Mouse (Mus musculus): ENCODE data around the gene Zc3h15. TPM values are rescaled to one million over a fixed set of nuclear protein-coding genes. Genes with fewer than 3 reads are reported as not detected.
"Not testable (repeated sequence)": the region's sequence is repeated elsewhere in the genome, so short reads cannot be mapped to it uniquely, and the experiment has no call there.

Gene Zc3h15
- total RNA-seq, 2 experiments from 2014 or later: 131 to 133 TPM

DNA sequence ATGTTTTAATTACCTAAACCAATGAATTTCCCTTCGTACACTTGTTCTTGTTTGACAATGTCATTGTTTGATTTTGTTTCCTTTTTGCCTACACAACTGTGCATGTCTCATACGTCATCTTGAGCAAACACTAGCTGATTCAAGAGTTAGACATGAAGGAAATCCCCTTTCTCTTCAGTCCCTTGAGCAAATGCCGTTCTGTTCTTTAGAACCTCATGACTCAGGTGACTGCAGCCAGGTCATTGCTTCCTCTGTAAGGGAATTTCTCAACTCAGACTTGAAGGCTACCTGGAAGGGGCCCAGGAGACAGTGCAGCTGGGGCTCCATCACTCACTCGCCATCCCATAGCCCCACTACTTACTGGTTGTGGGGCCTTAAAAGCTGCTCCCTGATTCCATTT lies 56.4 kb downstream of the Zc3h15 start:
- intact Hi-C loops (cut with DNase I): no loop called here
- DNase-seq (ENCODE audit: low spot score in 2 of 2): no peak

DNA sequence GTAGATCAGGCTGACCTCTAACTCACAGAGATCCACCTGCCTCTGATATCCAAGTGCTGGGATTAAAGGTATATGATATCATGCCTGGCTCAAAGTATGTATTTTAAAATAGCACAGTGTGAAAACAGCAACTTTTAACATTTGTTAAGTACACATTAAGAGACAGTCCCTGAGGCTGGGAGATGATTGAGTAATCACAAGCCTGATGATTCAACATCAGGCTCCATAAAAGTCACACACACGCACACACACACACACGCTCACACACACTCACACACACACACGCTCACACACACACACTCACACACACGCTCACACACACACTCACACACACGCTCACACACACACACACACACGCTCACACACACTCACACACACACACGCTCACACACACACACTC lies 58.2 kb downstream of the Zc3h15 start:
- no peak for DNase-seq (ENCODE audit: low spot score in 2 of 2)
- intact Hi-C loops (cut with DNase I): loop anchor here (2.0 kb wide), 1 partner anchor 20 kb away; no protein-coding TSS in a partner anchor

DNA sequence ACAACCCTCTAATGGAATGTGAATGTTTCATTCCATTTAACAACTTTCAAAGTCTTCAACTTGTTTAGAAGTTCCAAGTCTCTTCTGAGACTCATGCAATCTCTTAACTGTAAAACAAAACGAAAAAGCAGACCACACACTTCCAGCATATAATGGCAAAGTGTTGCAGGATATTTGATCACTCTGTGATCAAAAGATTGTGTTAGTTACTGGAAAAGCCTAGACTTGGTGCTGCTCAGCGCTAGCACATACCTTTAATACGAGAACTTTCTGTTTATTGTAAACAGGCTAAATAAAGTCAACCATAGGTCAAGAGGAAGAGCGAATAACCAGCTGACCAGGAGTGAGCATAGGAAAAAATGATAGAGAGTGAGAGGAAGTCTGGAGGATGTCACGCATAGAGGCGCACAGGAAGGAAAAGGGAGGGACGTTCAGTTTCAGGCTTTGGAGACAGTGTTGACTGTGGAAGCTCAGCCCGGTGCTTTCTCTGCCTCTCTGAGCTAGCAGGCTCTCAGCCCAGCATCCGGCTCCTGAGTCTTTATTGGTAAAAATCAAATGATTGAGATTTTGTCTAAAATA lies 61.4 kb downstream of the Zc3h15 start:
- DNase-seq (ENCODE audit: low spot score in 2 of 2): no peak
- intact Hi-C loops (cut with DNase I): no loop called here

DNA sequence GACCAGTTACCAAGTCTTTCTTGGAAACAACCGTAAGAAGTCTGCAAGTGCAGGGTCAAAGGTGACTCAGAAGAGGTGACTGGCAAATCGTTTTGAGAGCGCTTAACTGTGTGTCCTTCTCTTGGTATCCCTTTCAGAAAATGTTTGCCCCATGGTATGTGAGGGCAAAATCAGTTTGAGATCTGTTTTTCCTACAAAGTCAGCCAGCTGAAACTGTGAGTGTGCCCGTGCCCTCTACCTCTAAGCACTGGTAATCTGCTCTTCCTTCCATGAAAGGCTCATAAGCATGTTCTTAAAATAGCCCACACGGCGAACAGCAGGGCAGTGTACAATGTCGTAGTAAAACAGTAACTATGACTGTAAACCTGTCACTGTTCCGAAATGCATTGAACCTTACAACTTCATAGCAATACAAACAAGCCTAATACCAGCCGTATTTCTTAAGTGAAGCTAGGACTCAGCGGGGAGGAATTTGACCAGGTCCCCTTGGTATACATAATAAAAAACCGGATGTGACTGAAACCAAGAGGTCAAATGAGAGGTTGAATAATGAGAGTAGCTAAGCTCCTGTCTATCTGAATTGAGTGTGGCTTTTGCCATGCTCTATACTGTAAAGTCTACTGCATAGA lies 65.8 kb downstream of the Zc3h15 start:
- intact Hi-C loops (cut with DNase I): no loop called here
- DNase-seq (ENCODE audit: low spot score in 2 of 2): no peak

DNA sequence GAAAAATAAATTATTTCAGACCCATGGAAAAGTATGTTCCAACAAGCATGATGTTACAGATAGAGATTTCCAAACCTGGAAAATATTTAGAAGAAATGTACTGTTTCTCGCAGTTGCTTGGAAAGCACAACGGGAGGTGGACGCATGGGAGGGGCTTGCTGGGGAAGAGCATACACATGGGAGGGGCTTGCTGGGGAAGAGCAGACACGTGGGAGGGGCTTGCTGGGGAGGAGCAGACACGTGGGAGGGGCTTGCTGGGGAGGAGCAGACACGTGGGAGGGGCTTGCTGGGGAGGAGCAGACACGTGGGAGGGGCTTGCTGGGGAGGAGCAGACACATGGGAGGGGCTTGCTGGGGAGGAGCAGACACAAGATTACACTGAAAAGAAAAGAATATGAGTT lies 69.0 kb downstream of the Zc3h15 start:
- DNase-seq (ENCODE audit: low spot score in 2 of 2); intact Hi-C loops (cut with DNase I): not testable (repeated sequence)

DNA sequence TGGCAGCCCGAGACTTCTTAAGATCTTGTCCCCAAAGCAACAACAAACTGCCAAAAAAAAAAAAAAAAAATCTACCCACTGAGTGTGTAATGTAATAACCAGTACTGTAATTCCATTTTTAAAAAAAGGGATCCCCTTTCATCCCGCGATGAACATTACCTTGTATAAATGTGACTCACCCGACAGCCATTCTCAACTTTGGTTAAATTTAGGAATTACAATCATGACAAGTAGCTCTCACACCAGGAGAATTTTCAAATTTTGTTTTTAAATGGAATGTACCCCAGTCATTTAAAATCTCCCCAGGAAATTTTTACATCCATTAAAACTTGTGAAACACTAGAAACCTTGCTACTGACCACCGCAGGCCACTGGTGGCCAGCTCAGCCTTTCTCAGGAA lies 69.7 kb downstream of the Zc3h15 start:
- DNase-seq (ENCODE audit: low spot score in 2 of 2): no peak
- intact Hi-C loops (cut with DNase I): no loop called here

Other genes with a start within 250 kb of the Zc3h15 start
- gene Itgav, start 80.0 kb downstream of the Zc3h15 start, total RNA-seq (2021): 100 to 1,000 TPM; 100 to 105 TPM
- 100 to 1,000 TPM; 212 to 215 TPM for gene Fam171b, start 168.2 kb downstream of the Zc3h15 start, total RNA-seq (2021)

Data from left cerebral cortex, postnatal 14 days (tissue).